Mouse (Mus musculus) embryo, embryonic 11.5 days (tissue): ENCODE data around the gene Mansc1.

Experiments used
- DNase-seq: peaks from one replicate; pipeline ENCODE4 v3.0.0-alpha.2; 2012; ENCODE audit warnings: low read depth, low spot score

The Mansc1 gene

GRCm38 (mm10) chr6:134599239-134599638 lies 33.0 kb downstream of the Mansc1 start:
- DNase-seq: no peak

GRCm38 (mm10) chr6:134597651-134598229 lies 34.5 kb downstream of the Mansc1 start:
- DNase-seq: no peak

GRCm38 (mm10) chr6:134594569-134595442 lies 37.5 kb downstream of the Mansc1 start:
- DNase-seq: no peak

GRCm38 (mm10) chr6:134591614-134592013 lies 40.7 kb downstream of the Mansc1 start:
- DNase-seq: no peak

- no peak for DNase-seq
These were observed 46.0 kb downstream of the Mansc1 start for GRCm38 (mm10) chr6:134586241-134586640.

- no peak for DNase-seq
These were observed 47.7 kb downstream of the Mansc1 start for GRCm38 (mm10) chr6:134584616-134585015.

GRCm38 (mm10) chr6:134582110-134582509 lies 50.2 kb downstream of the Mansc1 start:
- no peak for DNase-seq

GRCm38 (mm10) chr6:134579506-134579905 lies 52.8 kb downstream of the Mansc1 start:
- DNase-seq: no peak

- DNase-seq: no peak
These were observed 54.2 kb downstream of the Mansc1 start for GRCm38 (mm10) chr6:134578039-134578438.

GRCm38 (mm10) chr6:134575288-134575741 lies 57.0 kb downstream of the Mansc1 start:
- DNase-seq: no peak

GRCm38 (mm10) chr6:134567986-134568556 lies 64.2 kb downstream of the Mansc1 start:
- DNase-seq: no peak

- DNase-seq: peak; percentile 77
These were observed 65.3 kb downstream of the Mansc1 start, which contains the start of gene Lrp6 for GRCm38 (mm10) chr6:134566818-134567485. Gene Lrp6, minus strand, starts transcription at chr6:134566965.

GRCm38 (mm10) chr6:134566248-134566817 lies 66.0 kb downstream of the Mansc1 start:
- no peak for DNase-seq

GRCm38 (mm10) chr6:134565606-134566247 lies 66.6 kb downstream of the Mansc1 start:
- DNase-seq: no peak

GRCm38 (mm10) chr6:134564539-134564938 lies 67.7 kb downstream of the Mansc1 start:
- no peak for DNase-seq

- no peak for DNase-seq
These were observed 72.7 kb downstream of the Mansc1 start for GRCm38 (mm10) chr6:134559635-134560034.
